ENCODE assay signal across 8 mouse cellular contexts in genomic region chr16:93292965-93293653, GRCm38 (mm10).
A peak's percentile ranks its signal among the peaks of the same experiment; 100 is the strongest.
DNase-seq lines count a peak whose midpoint lies in the region; ATAC-seq and TF ChIP-seq lines count a peak whose summit lies in the region.

No protein-coding gene starts in this region.

- H3K27me3 ChIP-seq in forebrain, postnatal 0 days (ENCODE audit: insufficient read depth, low read length) = no peaks in the 10 kb centered on the region
- 0 out of 2 replicates have a peak, but pooled peaks cover 6% of the 10 kb centered on the region for H3K27me3 ChIP-seq in hindbrain, embryonic 10.5 days (ENCODE audit: insufficient read depth, poor library complexity, severe bottlenecking)
- no peaks in the 10 kb centered on the region for H3K27me3 ChIP-seq in lung, postnatal 0 days (replicated peaks; ENCODE audit: insufficient read depth, low read length)

- no peaks in the 10 kb centered on the region for H3K4me1 ChIP-seq in forebrain, postnatal 0 days (ENCODE audit: insufficient read depth)
- peaks cover 19% of the 10 kb centered on the region for H3K4me1 ChIP-seq in hindbrain, embryonic 10.5 days (replicated peaks)
- H3K4me1 ChIP-seq in lung, postnatal 0 days (ENCODE audit: insufficient read depth, low read depth, low read length) = peaks cover 5% of the 10 kb centered on the region; the same call in 1 of the 2 replicates

- no peaks in the 10 kb centered on the region for H3K9me3 ChIP-seq in forebrain, postnatal 0 days (ENCODE audit: low read length)
- H3K9me3 ChIP-seq in hindbrain, embryonic 10.5 days = no peaks in the 10 kb centered on the region
- no peaks in the 10 kb centered on the region for H3K9me3 ChIP-seq in lung, postnatal 0 days (ENCODE audit: low read length)

- peak; percentile 38 for DNase-seq in MEL-GATA-1-ER (ENCODE audit: extremely low read depth, low read depth)
- DNase-seq in cerebellum, adult 18-20 months = peak; percentile 39 to 45
- DNase-seq in forebrain, postnatal 0 days = peak; percentile 81
- DNase-seq in hindbrain, embryonic 10.5 days (ENCODE audit: low spot score) = peak; percentile 82
- DNase-seq in layer of hippocampus, adult 9-10 months (ENCODE audit: low spot score) = peak; percentile 69
- peak; percentile 91 for DNase-seq in lung, postnatal 0 days (ENCODE audit: low spot score)
- DNase-seq in retina, postnatal 1 day = peak; percentile 86
- peak; percentile 80 for DNase-seq in thymus, postnatal 4 days

- no peak overlapping the region for H3K4me3 ChIP-seq in forebrain, postnatal 0 days (ENCODE audit: low read depth, low read length)
- no peak overlapping the region for H3K4me3 ChIP-seq in hindbrain, embryonic 10.5 days
- no peak overlapping the region for H3K4me3 ChIP-seq in lung, postnatal 0 days (ENCODE audit: low read depth, low read length)

- H3K27ac ChIP-seq in forebrain, postnatal 0 days (ENCODE audit: low read depth, low read length) = no peak overlapping the region
- 0 out of 2 replicates have a peak overlapping the region, but pooled peaks have one; percentile 35 for H3K27ac ChIP-seq in hindbrain, embryonic 10.5 days
- H3K27ac ChIP-seq in lung, postnatal 0 days (ENCODE audit: low read length) = peak overlapping the region; percentile 68; the same call in 1 of the 2 replicates

- H3K36me3 ChIP-seq in forebrain, postnatal 0 days (ENCODE audit: insufficient read depth) = no peaks in the 10 kb centered on the region
- no peaks in the 10 kb centered on the region for H3K36me3 ChIP-seq in hindbrain, embryonic 10.5 days
- no peaks in the 10 kb centered on the region for H3K36me3 ChIP-seq in lung, postnatal 0 days (ENCODE audit: insufficient read depth, low read length)

- peak; percentile 92 for TF ChIP-seq CTCF in forebrain, postnatal 0 days (IDR thresholded peaks at IDR 0.05; ENCODE audit: low read depth)
- peak; percentile 95 for TF ChIP-seq CTCF in lung, postnatal 0 days (IDR thresholded peaks at IDR 0.05)

- no peak overlapping the region for H3K9ac ChIP-seq in forebrain, postnatal 0 days
- no peak overlapping the region for H3K9ac ChIP-seq in lung, postnatal 0 days (replicated peaks; ENCODE audit: low read depth)

- TF ChIP-seq EP300 in lung, postnatal 0 days (IDR thresholded peaks at IDR 0.05) = no peak

- WGBS in forebrain, postnatal 0 days = 26% methylated on average over 13 of the region's 13 CpGs
- 22% methylated on average over 13 of the region's 13 CpGs for WGBS in hindbrain, embryonic 10.5 days
- WGBS in lung, postnatal 0 days = 17% methylated on average over 13 of the region's 13 CpGs

- ATAC-seq in forebrain, postnatal 0 days = peak; percentile 80
- peak; percentile 97 for ATAC-seq in lung, postnatal 0 days

- no peak overlapping the region for H3K4me2 ChIP-seq in forebrain, postnatal 0 days (ENCODE audit: low read depth)
- peak overlapping the region; percentile 45; the same call in 1 of the 2 replicates for H3K4me2 ChIP-seq in lung, postnatal 0 days (replicated peaks; ENCODE audit: low read depth, low read length)

Comparison
In these comparisons a context has a peak if more than half of its experiments do, and no peak if none do; other contexts are left out.
1. DNase-seq: peak in every context shown above with its lines; median percentile 91 in lung, postnatal 0 days; 86 in retina, postnatal 1 day; 82 in hindbrain, embryonic 10.5 days; 81 in forebrain, postnatal 0 days; 80 in thymus, postnatal 4 days; 69 in layer of hippocampus, adult 9-10 months; 42 in cerebellum, adult 18-20 months; 38 in MEL-GATA-1-ER.